Comparison of ENCODE assay signal across 9 mouse cellular contexts in genomic region chr1:59367928-59368648, GRCm38 (mm10).
DNase-seq lines count a peak whose midpoint lies in the region; ATAC-seq and TF ChIP-seq lines count a peak whose summit lies in the region.
"Had no signal": no experiment of that assay in that cellular context is flagged by ENCODE, and none has a peak within 500 bp of the region (broad histone marks: within the 10 kb centered on the region; RNA-seq: fewer than 3 reads in every experiment).

No protein-coding gene starts in this region.

- peaks cover 8% of the 10 kb centered on the region; the same call in 1 of the 2 replicates for H3K27me3 ChIP-seq in hindbrain, embryonic 10.5 days (ENCODE audit: insufficient read depth, poor library complexity, severe bottlenecking)
- H3K27me3 ChIP-seq in hindbrain, postnatal 0 days (ENCODE audit: insufficient read depth, low read length) = no peaks in the 10 kb centered on the region
- H3K27me3 ChIP-seq in limb, embryonic 11.5 days (ENCODE audit: control insufficient read depth, insufficient read depth, low read length) = no peaks in the 10 kb centered on the region
- H3K27me3 ChIP-seq in neural tube, embryonic 11.5 days (ENCODE audit: control insufficient read depth, insufficient read depth, low read length) = no peaks in the 10 kb centered on the region

- H3K4me3 ChIP-seq in hindbrain, embryonic 10.5 days = no peak overlapping the region
- H3K4me3 ChIP-seq in hindbrain, postnatal 0 days (ENCODE audit: low read length) = no peak overlapping the region
- no peak overlapping the region for H3K4me3 ChIP-seq in limb, embryonic 11.5 days (ENCODE audit: low read depth, low read length)
- H3K4me3 ChIP-seq in neural tube, embryonic 11.5 days (ENCODE audit: low read depth, low read length) = no peak overlapping the region
- H3K4me3 ChIP-seq: myocyte had no signal

- no peaks in the 10 kb centered on the region for H3K9me3 ChIP-seq in hindbrain, embryonic 10.5 days
- no peaks in the 10 kb centered on the region for H3K9me3 ChIP-seq in hindbrain, postnatal 0 days (ENCODE audit: low read length)
- no peaks in the 10 kb centered on the region for H3K9me3 ChIP-seq in limb, embryonic 11.5 days (ENCODE audit: control insufficient read depth, low read length)
- no peaks in the 10 kb centered on the region for H3K9me3 ChIP-seq in neural tube, embryonic 11.5 days (ENCODE audit: control insufficient read depth, low read length)

- H3K4me2 ChIP-seq in hindbrain, postnatal 0 days (ENCODE audit: low read depth, low read length) = no peak overlapping the region
- H3K4me2 ChIP-seq in limb, embryonic 11.5 days (ENCODE audit: low read depth, severe bottlenecking) = no peak overlapping the region
- H3K4me2 ChIP-seq in neural tube, embryonic 11.5 days (ENCODE audit: low read depth) = no peak overlapping the region

- peaks cover 16% of the 10 kb centered on the region for H3K4me1 ChIP-seq in hindbrain, embryonic 10.5 days (replicated peaks)
- H3K4me1 ChIP-seq in hindbrain, postnatal 0 days (ENCODE audit: insufficient read depth, low read length) = no peaks in the 10 kb centered on the region
- H3K4me1 ChIP-seq in limb, embryonic 11.5 days (ENCODE audit: control insufficient read depth, insufficient read depth, low read length) = peaks cover 8% of the 10 kb centered on the region; the same call in 1 of the 2 replicates
- peaks cover 10% of the 10 kb centered on the region for H3K4me1 ChIP-seq in neural tube, embryonic 11.5 days (ENCODE audit: control insufficient read depth, insufficient read depth, low read length)

- H3K27ac ChIP-seq in hindbrain, embryonic 10.5 days = peak overlapping the region; percentile 13; the same call in 1 of the 2 replicates
- no peak overlapping the region for H3K27ac ChIP-seq in hindbrain, postnatal 0 days
- H3K27ac ChIP-seq in limb, embryonic 11.5 days (replicated peaks; ENCODE audit: low read depth, low read length) = no peak overlapping the region
- H3K27ac ChIP-seq in neural tube, embryonic 11.5 days (ENCODE audit: low read depth, low read length) = no peak overlapping the region

- no peak for ATAC-seq in hindbrain, postnatal 0 days
- ATAC-seq in limb, embryonic 11.5 days (ENCODE audit: insufficient number of reproducible peaks, low FRiP score, low TSS enrichment, low read depth) = 0 out of 2 replicates have a peak, but pooled peaks have one; percentile 27
- no peak for ATAC-seq in neural tube, embryonic 11.5 days (ENCODE audit: insufficient read depth, low FRiP score, low TSS enrichment)
- no peak for ATAC-seq in frontal cortex, adult (ENCODE audit: low TSS enrichment)

- 39% methylated on average over 13 of the region's 13 CpGs for WGBS in hindbrain, embryonic 10.5 days
- WGBS in hindbrain, postnatal 0 days = 41% methylated on average over 13 of the region's 13 CpGs
- WGBS in limb, embryonic 11.5 days = 10% methylated on average over 13 of the region's 13 CpGs
- 25% methylated on average over 13 of the region's 13 CpGs for WGBS in neural tube, embryonic 11.5 days

- no peak for DNase-seq in hindbrain, embryonic 10.5 days (ENCODE audit: low spot score)
- DNase-seq in hindbrain, postnatal 0 days (ENCODE audit: low spot score) = no peak
- DNase-seq in adrenal gland, postnatal 10 days = peak; percentile 37
- peak; percentile 56 for DNase-seq in limb, embryonic 11.5 days (ENCODE audit: low spot score)
- DNase-seq in neural tube, embryonic 11.5 days (ENCODE audit: low spot score) = peak; percentile 28
- no peak for DNase-seq in left cerebral cortex, adult 11 months (ENCODE audit: low spot score)
- DNase-seq in urinary bladder, postnatal 10 days (ENCODE audit: low spot score) = no peak

- H3K9ac ChIP-seq in hindbrain, postnatal 0 days (replicated peaks; ENCODE audit: low read length) = no peak overlapping the region
- H3K9ac ChIP-seq in limb, embryonic 11.5 days (ENCODE audit: low read length) = no peak overlapping the region
- no peak overlapping the region for H3K9ac ChIP-seq in neural tube, embryonic 11.5 days (ENCODE audit: low read length)

- no peak for TF ChIP-seq CTCF in hindbrain, postnatal 0 days (IDR thresholded peaks at IDR 0.05; ENCODE audit: low read depth)

- H3K36me3 ChIP-seq in hindbrain, embryonic 10.5 days = no peaks in the 10 kb centered on the region
- no peaks in the 10 kb centered on the region for H3K36me3 ChIP-seq in hindbrain, postnatal 0 days (ENCODE audit: insufficient read depth, low read length)
- H3K36me3 ChIP-seq in limb, embryonic 11.5 days (ENCODE audit: control insufficient read depth, insufficient read depth, low read length) = no peaks in the 10 kb centered on the region
- H3K36me3 ChIP-seq in neural tube, embryonic 11.5 days (ENCODE audit: control insufficient read depth, insufficient read depth, low read length) = no peaks in the 10 kb centered on the region

Comparison
In these comparisons a context has a peak if more than half of its experiments do, and no peak if none do; other contexts are left out.
1. DNase-seq: peak in adrenal gland, postnatal 10 days (single experiment), limb, embryonic 11.5 days (single experiment) and neural tube, embryonic 11.5 days (single experiment); none in hindbrain, embryonic 10.5 days (single experiment), hindbrain, postnatal 0 days (single experiment), left cerebral cortex, adult 11 months (single experiment) and urinary bladder, postnatal 10 days (single experiment).